Mouse (Mus musculus) liver, adult 2 months (tissue): ENCODE data around the gene Fbn1. TPM values are rescaled to one million over a fixed set of nuclear protein-coding genes. Genes with fewer than 3 reads are reported as not detected.

Experiments
- DNase-seq: peaks from one replicate; pipeline ENCODE4 v3.0.0-alpha.2; 2011; ENCODE audit warnings: low read depth, low spot score; ENCODE audit errors: extremely low read depth
- H3K27ac ChIP-seq: fragments of 200-500 bp; replicated peaks from 2 replicates; pipeline ENCODE4 v1.5.1; 2012; ENCODE audit warnings: low read depth, mild to moderate bottlenecking, control low read depth, inconsistent platforms, low read length; ENCODE audit not compliant: insufficient read depth
- H3K27me3 ChIP-seq: fragments of 200-500 bp; 2 replicates; pipeline ENCODE4 v1.6.1; 2012; ENCODE audit warnings: mild to moderate bottlenecking, moderate library complexity, low read length, inconsistent platforms; ENCODE audit not compliant: control insufficient read depth, insufficient read depth
- H3K36me3 ChIP-seq: fragments of 200-500 bp; 2 replicates; pipeline ENCODE4 v1.6.1; 2012; ENCODE audit warnings: low read length, inconsistent platforms; ENCODE audit not compliant: control insufficient read depth, insufficient read depth
- H3K4me1 ChIP-seq: fragments of 200-500 bp; 2 replicates; pipeline ENCODE4 v1.6.1; 2011; ENCODE audit warnings: low read length; ENCODE audit not compliant: control insufficient read depth, insufficient read depth
- H3K4me3 ChIP-seq: fragments of 200-500 bp; 2 replicates; pipeline ENCODE4 v1.5.1; 2011; ENCODE audit warnings: low read depth, mild to moderate bottlenecking, control low read depth, low read length, moderate library complexity; ENCODE audit not compliant: insufficient read depth
- H3K79me2 ChIP-seq: fragments of 200-500 bp; 2 replicates; pipeline ENCODE4 v1.6.1; 2012; ENCODE audit warnings: inconsistent platforms, mild to moderate bottlenecking, low read length, moderate library complexity; ENCODE audit not compliant: control insufficient read depth, insufficient read depth
- H3K9ac ChIP-seq: fragments of 200-500 bp; 2 replicates; pipeline ENCODE4 v1.6.1; 2012; ENCODE audit warnings: low read depth, mild to moderate bottlenecking, control low read depth, inconsistent platforms, low read length
- CTCF ChIP-seq: fragments of 200-500 bp; IDR thresholded peaks from 2 replicates; pipeline ENCODE4 v1.5.1; 2011; ENCODE audit warnings: low read depth, low read length, control low read depth
- POLR2A ChIP-seq: fragments of 200-500 bp; IDR thresholded peaks from 2 replicates; pipeline ENCODE4 v1.6.1; 2011; ENCODE audit warnings: low read length, control low read depth; ENCODE audit not compliant: insufficient read depth; ENCODE audit errors: extremely low read depth
- WGBS: fragments of 180-500 bp; shearing (Covaris S2); methylation state at CpG from one replicate; pipeline ENCODE4 v1.1.7; 2018; 5-methylcytosine and 5-hydroxymethylcytosine counted together
- polyA plus RNA-seq: library from polyadenylated mRNA; depleted of rRNA; stranded (reverse); fragments of >200 nt; gene quantifications from 2 replicates; pipeline ENCODE4 v1.2.3, GENCODE M21; 2012
- total RNA-seq: library from RNA; depleted of rRNA; stranded (reverse); fragments of >200 nt; gene quantifications from 2 replicates; pipeline ENCODE4 v1.2.3, GENCODE M21; 2014

Fbn1 gene
- total and polyA plus RNA-seq, 2 experiments = 0.84 to 2.6 TPM

- no peaks in the 10 kb centered on the region for H3K4me1 ChIP-seq
- no peak for DNase-seq
- H3K79me2 ChIP-seq = no peaks in the 10 kb centered on the region
- no peak overlapping the region for H3K4me3 ChIP-seq
- 54% methylated on average over 4 of the region's 4 CpGs for WGBS
- no peak overlapping the region for H3K27ac ChIP-seq
- no peak for TF ChIP-seq POLR2A
- no peak overlapping the region for H3K9ac ChIP-seq
- no peaks in the 10 kb centered on the region for H3K27me3 ChIP-seq
- H3K36me3 ChIP-seq = no peaks in the 10 kb centered on the region
Observed at GRCm38 (mm10) chr2:125361661-125362060, 146.1 kb downstream of the Fbn1 start.

DNA sequence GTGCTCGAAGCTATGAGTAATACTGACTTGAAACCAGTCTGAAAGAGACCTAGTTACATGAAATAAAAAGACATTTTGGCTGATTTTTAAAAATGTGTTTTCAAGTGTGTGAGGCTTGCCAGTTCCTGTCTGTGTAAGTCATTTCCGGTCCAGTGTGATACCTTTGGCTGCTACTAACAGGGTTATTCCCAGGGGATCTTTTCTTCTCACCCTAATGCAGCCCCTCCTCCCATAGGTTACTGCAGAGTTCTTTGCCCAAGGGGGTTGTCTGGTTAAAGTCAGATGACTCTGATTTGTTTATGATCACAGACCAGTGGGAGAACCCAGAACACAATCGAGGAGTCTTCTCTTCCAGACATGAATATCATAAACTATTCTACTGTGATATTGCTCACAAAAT, 151.3 kb downstream of the Fbn1 start:
- no peak overlapping the region for H3K9ac ChIP-seq
- no peak for TF ChIP-seq CTCF
- TF ChIP-seq POLR2A = no peak
- H3K79me2 ChIP-seq = no peaks in the 10 kb centered on the region
- H3K4me3 ChIP-seq = no peak overlapping the region
- H3K4me1 ChIP-seq = no peaks in the 10 kb centered on the region; the same call in 1 of the 2 replicates
- 70% methylated on average over 3 of the region's 3 CpGs for whole genome bisulfite sequencing
- no peak overlapping the region for H3K27ac ChIP-seq
- H3K36me3 ChIP-seq = no peaks in the 10 kb centered on the region
- no peaks in the 10 kb centered on the region for H3K27me3 ChIP-seq
- DNase-seq = no peak

DNA sequence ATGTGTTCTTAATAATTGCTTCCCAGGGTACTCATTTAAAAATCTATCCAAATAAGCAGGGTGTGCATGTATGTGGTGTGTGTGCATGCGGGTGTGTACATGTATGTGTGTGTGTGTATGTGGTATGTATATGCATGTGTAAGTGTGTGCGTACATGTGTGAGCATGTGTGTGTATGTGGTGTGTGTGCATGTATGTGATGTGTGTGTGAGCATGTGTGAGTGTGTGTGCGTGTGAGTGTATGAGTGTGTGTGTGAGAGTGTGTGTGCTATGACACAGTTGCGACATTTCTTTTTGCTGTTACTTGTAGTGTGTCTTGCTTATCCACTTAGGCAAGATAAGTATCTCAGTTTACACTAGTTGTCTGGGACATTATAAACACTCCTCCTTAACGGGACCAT, 151.7 kb downstream of the Fbn1 start:
- 83% methylated on average over 5 of the region's 5 CpGs for WGBS

DNA sequence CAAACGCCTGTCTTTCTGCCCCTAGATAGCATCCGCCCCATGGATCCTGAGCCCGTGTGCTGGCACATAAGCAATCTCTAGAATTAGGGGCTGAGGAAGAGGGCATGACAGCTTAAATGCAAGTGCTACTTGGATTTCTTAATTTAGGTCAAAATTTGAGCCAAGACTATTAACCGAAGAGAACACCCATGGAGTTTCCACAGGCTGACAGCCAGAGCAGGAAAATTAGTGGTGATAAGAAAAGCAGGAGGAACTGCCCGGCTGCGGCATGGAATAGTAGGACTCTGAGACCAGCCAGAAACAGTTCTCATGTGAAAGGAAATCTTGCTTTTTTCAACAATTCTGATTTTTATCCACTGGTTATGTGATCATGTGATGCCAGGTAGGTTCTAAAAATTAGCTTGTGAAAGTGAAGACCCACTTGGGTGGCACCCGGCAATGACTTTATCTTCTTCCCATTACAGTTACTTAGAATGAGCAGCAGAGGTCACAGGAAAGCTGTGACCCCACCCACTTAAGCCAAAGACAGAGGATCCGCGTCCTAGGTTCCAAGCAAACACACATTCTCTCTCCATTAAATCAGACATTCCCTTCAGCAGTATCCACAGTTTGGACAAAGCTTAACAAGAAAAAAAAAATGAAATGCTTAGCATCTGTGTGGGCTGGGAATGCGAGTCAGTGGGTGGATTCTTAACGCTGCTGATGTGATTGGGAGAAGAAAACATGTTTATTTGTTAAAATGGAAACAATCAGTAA, 152.4 kb downstream of the Fbn1 start:
- no peak for TF ChIP-seq CTCF
- no peak for TF ChIP-seq POLR2A
- H3K4me3 ChIP-seq = no peak overlapping the region
- no peak overlapping the region for H3K9ac ChIP-seq
- no peaks in the 10 kb centered on the region for H3K36me3 ChIP-seq
- no peaks in the 10 kb centered on the region; the same call in 1 of the 2 replicates for H3K4me1 ChIP-seq
- WGBS = 60% methylated on average over 11 of the region's 11 CpGs
- H3K27me3 ChIP-seq = no peaks in the 10 kb centered on the region
- no peak for DNase-seq
- no peaks in the 10 kb centered on the region for H3K79me2 ChIP-seq
- H3K27ac ChIP-seq = no peak overlapping the region

More for the DNA sequence above, 151.7 kb downstream of the Fbn1 start:
- TF ChIP-seq POLR2A (no peak), CTCF (no peak)
- no peak overlapping the region for H3K4me3 ChIP-seq
- no peak overlapping the region for H3K9ac ChIP-seq
- H3K36me3 ChIP-seq = no peaks in the 10 kb centered on the region
- no peak overlapping the region for H3K27ac ChIP-seq
- DNase-seq = no peak
- no peaks in the 10 kb centered on the region; the same call in 1 of the 2 replicates for H3K4me1 ChIP-seq
- H3K27me3 ChIP-seq = no peaks in the 10 kb centered on the region
- no peaks in the 10 kb centered on the region for H3K79me2 ChIP-seq

GRCm38 (mm10) chr2:125354587-125354986, 153.2 kb downstream of the Fbn1 start:
- H3K27ac ChIP-seq = no peak overlapping the region
- no peaks in the 10 kb centered on the region; the same call in 1 of the 2 replicates for H3K4me1 ChIP-seq
- 83% methylated on average over 11 of the region's 11 CpGs for WGBS
- no peaks in the 10 kb centered on the region for H3K27me3 ChIP-seq
- H3K4me3 ChIP-seq = no peak overlapping the region
- H3K9ac ChIP-seq = no peak overlapping the region
- TF ChIP-seq POLR2A (no peak), CTCF (no peak)
- H3K36me3 ChIP-seq = no peaks in the 10 kb centered on the region
- no peaks in the 10 kb centered on the region for H3K79me2 ChIP-seq
- DNase-seq = no peak

DNA sequence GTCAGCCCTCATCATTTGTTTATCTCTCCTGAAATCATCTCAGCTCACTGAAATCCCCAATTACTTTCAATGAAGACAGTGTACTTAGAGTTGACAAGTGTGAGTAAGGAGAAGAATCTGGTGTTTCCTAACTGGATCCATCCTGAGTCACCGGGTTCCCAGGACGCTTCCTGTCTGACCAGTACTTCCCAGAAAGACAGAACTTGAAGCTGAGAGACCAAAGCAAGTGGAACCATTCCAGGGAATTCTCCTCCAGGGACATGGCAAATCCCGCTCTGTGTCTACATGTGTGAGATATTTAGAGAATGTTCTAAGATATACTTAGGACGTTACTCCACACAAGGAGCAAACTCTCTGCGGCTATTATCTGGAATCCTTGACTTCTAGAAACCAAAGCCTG, 158.6 kb downstream of the Fbn1 start:
- Histone ChIP-seq H3K79me2 (no peaks in the 10 kb centered on the region), H3K36me3 (no peaks in the 10 kb centered on the region), H3K27ac (no peak overlapping the region), H3K9ac (no peak overlapping the region), H3K4me1 (no peaks in the 10 kb centered on the region), H3K27me3 (no peaks in the 10 kb centered on the region), H3K4me3 (no peak overlapping the region)
- DNase-seq = peak; percentile 9
- WGBS = 76% methylated on average over 5 of the region's 5 CpGs
- TF ChIP-seq POLR2A (no peak), CTCF (no peak)
